Mouse (Mus musculus) small intestine, adult 2 months (tissue): ENCODE data around the gene 4930502E18Rik. TPM values are rescaled to one million over a fixed set of nuclear protein-coding genes. Genes with fewer than 3 reads are reported as not detected.
"Not testable (repeated sequence)": the region's sequence is repeated elsewhere in the genome, so short reads cannot be mapped to it uniquely, and the experiment has no call there.

Source experiments
- H3K27ac ChIP-seq: fragments of 200-500 bp; 2 replicates; pipeline ENCODE4 v1.5.1; 2012; ENCODE audit warnings: low read depth, low read length, control low read depth, inconsistent platforms; ENCODE audit not compliant: insufficient read depth
- H3K27me3 ChIP-seq: fragments of 200-500 bp; 2 replicates; pipeline ENCODE4 v1.6.1; 2012; ENCODE audit warnings: mild to moderate bottlenecking, moderate library complexity, low read length, inconsistent platforms; ENCODE audit not compliant: control insufficient read depth, insufficient read depth
- H3K36me3 ChIP-seq: fragments of 200-500 bp; 2 replicates; pipeline ENCODE4 v1.6.1; 2012; ENCODE audit warnings: mild to moderate bottlenecking, low read length, control low read depth, inconsistent platforms; ENCODE audit not compliant: control insufficient read depth, insufficient read depth
- H3K4me1 ChIP-seq: fragments of 200-500 bp; 2 replicates; pipeline ENCODE4 v1.6.1; 2012; ENCODE audit warnings: low read length, inconsistent platforms, mixed read lengths; ENCODE audit not compliant: control insufficient read depth, insufficient read depth, insufficient read length
- H3K4me3 ChIP-seq: fragments of 200-500 bp; 2 replicates; pipeline ENCODE4 v1.5.1; 2012; ENCODE audit warnings: low read depth, mild to moderate bottlenecking, control low read depth, inconsistent platforms, low read length, moderate library complexity
- CTCF ChIP-seq: fragments of 200-500 bp; IDR thresholded peaks from 2 replicates; pipeline ENCODE4 v1.5.1; 2012; ENCODE audit warnings: low read depth, mild to moderate bottlenecking, control low read depth, inconsistent platforms, low read length, moderate library complexity, mixed read lengths; ENCODE audit not compliant: insufficient replicate concordance, insufficient read length; ENCODE audit errors: extremely low read depth
- POLR2A ChIP-seq: fragments of 200-500 bp; IDR thresholded peaks from 2 replicates; pipeline ENCODE4 v1.6.1; 2012; ENCODE audit warnings: low read depth, mild to moderate bottlenecking, control low read depth, inconsistent platforms, low read length, moderate library complexity
- WGBS: fragments of 180-500 bp; shearing (Covaris S2); methylation state at CpG from one replicate; pipeline ENCODE4 v1.1.7; 2018; 5-methylcytosine and 5-hydroxymethylcytosine counted together
- polyA plus RNA-seq: library from polyadenylated mRNA; depleted of rRNA; stranded (reverse); fragments of >200 nt; gene quantifications from 2 replicates; pipeline ENCODE4 v1.2.3, GENCODE M21; 2012; rRNA removed

4930502E18Rik gene
- polyA plus RNA-seq, result not detected in 2 replicates

- H3K4me3 ChIP-seq, result no peak within 1 kb of the TSS
- TF ChIP-seq CTCF (no peak), POLR2A (no peak)
- no peak within 1 kb of the TSS for H3K27ac ChIP-seq
- H3K27me3 ChIP-seq, result no peaks in the 10 kb centered on the region
- 81% methylated on average over 11 of the region's 11 CpGs for WGBS
- H3K36me3 ChIP-seq, result no peaks in the 10 kb centered on the region
- no peaks in the 10 kb centered on the region for H3K4me1 ChIP-seq
Observed at GRCm38 (mm10) chrX:53724596-53724995, at the start of gene 4930502E18Rik. Gene 4930502E18Rik (plus strand): TSS chrX:53724826.

GRCm38 (mm10) chrX:53676943-53677342 lies 47.7 kb upstream of the 4930502E18Rik start:
- H3K4me3 ChIP-seq, H3K36me3 ChIP-seq, H3K27ac ChIP-seq, H3K27me3 ChIP-seq, H3K4me1 ChIP-seq: not testable (repeated sequence)
- 44% methylated on average over 2 of the region's 2 CpGs for WGBS

DNA sequence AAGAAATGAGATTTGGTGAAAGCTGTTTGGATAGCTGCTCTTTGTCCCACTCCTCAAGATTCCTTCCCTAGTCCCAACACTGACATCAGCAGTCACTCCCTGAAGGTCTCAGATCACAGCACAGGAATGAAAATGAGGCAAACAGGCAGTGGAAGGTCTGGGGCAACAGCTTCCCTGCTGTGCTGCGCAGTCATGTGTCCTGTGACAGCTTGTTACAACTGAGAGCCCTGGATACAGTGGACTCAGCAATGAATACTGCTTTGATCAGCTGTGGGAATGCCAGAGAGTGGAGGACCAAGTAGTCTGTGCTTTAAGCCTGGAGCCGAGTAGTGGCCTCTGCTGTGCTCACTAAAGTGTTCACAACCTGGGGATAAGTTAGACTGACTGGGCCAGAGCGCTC lies 42.0 kb upstream of the 4930502E18Rik start:
- H3K36me3 ChIP-seq, H3K4me3 ChIP-seq, H3K4me1 ChIP-seq, H3K27me3 ChIP-seq, H3K27ac ChIP-seq: not testable (repeated sequence)
- 75% methylated on average over 3 of the region's 3 CpGs for WGBS

- H3K27me3 ChIP-seq, H3K36me3 ChIP-seq, H3K4me3 ChIP-seq, H3K27ac ChIP-seq, H3K4me1 ChIP-seq: not testable (repeated sequence)
- WGBS, result 19% methylated on average over 2 of the region's 4 CpGs
Observed at GRCm38 (mm10) chrX:53684676-53685075, 40.0 kb upstream of the 4930502E18Rik start.

GRCm38 (mm10) chrX:53692065-53692464 lies 32.6 kb upstream of the 4930502E18Rik start:
- TF ChIP-seq CTCF (no peak), POLR2A (no peak)
- WGBS, result 49% methylated on average over 2 of the region's 2 CpGs
- Histone ChIP-seq H3K36me3 (no peaks in the 10 kb centered on the region), H3K27ac (no peak overlapping the region; the same call in 1 of the 2 replicates), H3K4me3 (no peak overlapping the region), H3K4me1 (peaks cover 8% of the 10 kb centered on the region; the same call in 1 of the 2 replicates), H3K27me3 (no peaks in the 10 kb centered on the region)

DNA sequence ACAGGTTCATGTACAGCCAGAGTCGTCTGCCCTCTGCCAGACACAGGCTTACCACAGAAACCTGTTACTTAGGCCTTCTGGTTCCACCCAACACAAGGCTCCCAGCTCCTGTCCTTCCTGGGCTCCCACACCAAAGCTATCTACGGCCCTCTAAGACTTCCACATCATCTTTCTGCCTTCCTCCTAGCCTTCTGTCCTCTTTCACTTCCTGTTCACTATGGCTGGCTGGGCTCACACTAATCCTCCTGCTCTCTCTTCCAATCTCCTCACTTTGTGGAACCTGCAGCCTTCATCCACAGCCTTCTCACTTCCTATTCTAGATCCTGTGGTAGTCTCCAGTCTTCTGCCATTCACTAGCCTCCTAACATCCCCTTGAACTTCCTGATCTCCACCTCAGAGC lies 31.5 kb upstream of the 4930502E18Rik start:
- TF ChIP-seq CTCF (no peak), POLR2A (no peak)
- H3K36me3 ChIP-seq, result no peaks in the 10 kb centered on the region
- H3K27me3 ChIP-seq, result no peaks in the 10 kb centered on the region
- no peak overlapping the region for H3K4me3 ChIP-seq
- H3K27ac ChIP-seq, result peak overlapping the region; percentile 66; the same call in 1 of the 2 replicates
- H3K4me1 ChIP-seq, result peaks cover 8% of the 10 kb centered on the region; the same call in 1 of the 2 replicates
- WGBS, result 63% methylated on average over 2 of the region's 2 CpGs

DNA sequence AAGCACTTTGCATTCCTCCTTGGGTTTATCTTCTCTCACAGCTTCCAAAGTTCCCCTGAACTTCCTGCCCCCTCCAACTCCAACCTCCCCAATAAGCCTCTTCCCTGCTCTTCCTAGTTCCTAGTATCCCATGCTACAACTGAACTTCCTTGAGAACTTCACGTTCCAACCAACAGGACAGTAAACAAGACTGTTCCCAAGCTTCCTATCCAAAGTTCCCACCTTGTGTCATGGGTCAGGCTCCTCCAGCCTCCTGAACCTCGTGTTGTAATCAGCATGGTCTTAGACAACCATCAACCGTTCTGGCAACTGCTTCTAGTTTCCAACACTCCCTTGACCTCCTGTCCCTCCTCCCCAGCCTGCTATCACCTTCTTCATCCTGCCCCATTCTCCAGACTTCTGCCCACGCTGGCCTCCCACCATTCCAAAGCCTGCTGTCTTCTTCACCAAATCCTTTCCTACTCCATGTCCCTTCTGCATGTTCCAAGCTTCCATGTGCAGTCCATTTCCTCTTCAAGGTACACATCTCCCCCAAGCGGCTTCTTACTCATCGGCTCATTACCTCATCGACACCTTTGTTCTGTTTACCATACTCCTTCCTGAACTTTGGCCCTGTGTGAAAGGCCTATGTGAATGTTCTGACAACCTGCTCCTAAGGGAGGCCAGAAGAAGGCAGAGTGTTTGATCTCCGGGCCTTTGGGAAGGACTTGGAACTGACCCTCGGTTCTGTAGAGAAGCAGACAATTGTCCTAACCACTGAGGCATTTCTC lies 30.4 kb upstream of the 4930502E18Rik start:
- TF ChIP-seq CTCF, result no peak
- no peak for TF ChIP-seq POLR2A
- peaks cover 8% of the 10 kb centered on the region; the same call in 1 of the 2 replicates for H3K4me1 ChIP-seq
- H3K27me3 ChIP-seq, result no peaks in the 10 kb centered on the region
- no peaks in the 10 kb centered on the region for H3K36me3 ChIP-seq
- H3K27ac ChIP-seq, result peak overlapping the region; percentile 66
- H3K4me3 ChIP-seq, result no peak overlapping the region
- 42% methylated on average over 9 of the region's 9 CpGs for WGBS

- Histone ChIP-seq H3K27ac (no peak overlapping the region), H3K4me1 (peaks cover under 1% of the 10 kb centered on the region; the same call in 1 of the 2 replicates), H3K27me3 (no peaks in the 10 kb centered on the region), H3K4me3 (no peak overlapping the region), H3K36me3 (no peaks in the 10 kb centered on the region)
- no peak for TF ChIP-seq CTCF
- TF ChIP-seq POLR2A, result no peak
- 89% methylated on average over 2 of the region's 2 CpGs for WGBS
Observed at GRCm38 (mm10) chrX:53699225-53699624, 25.4 kb upstream of the 4930502E18Rik start.
